24 mouse cellular contexts compared by ENCODE assay signal in genomic region chr8:112652657-112653056, GRCm38 (mm10).
A peak's percentile ranks its signal among the peaks of the same experiment; 100 is the strongest.
DNase-seq lines count a peak whose midpoint lies in the region; ATAC-seq and TF ChIP-seq lines count a peak whose summit lies in the region.
"Had no signal": no experiment of that assay in that cellular context is flagged by ENCODE, and none has a peak within 500 bp of the region (broad histone marks: within the 10 kb centered on the region; RNA-seq: fewer than 3 reads in every experiment).

No protein-coding gene starts in this region.

- H3K4me3 ChIP-seq in layer of hippocampus, adult 2 months: no peak overlapping the region
- H3K4me3 ChIP-seq: forebrain, embryonic 13.5 days; liver, embryonic 12.5 days; megakaryocyte, embryonic 14.5 days; midbrain, embryonic 12.5 days had no signal

- ATAC-seq in cerebellum, adult (ENCODE audit: insufficient number of reproducible peaks, low FRiP score, low TSS enrichment): peak; percentile 93
- ATAC-seq: forebrain, embryonic 13.5 days; inflammation-experienced regulatory T-cells, adult 6 months; liver, embryonic 12.5 days; liver, postnatal 0 days had no signal

- DNase-seq in adrenal gland, adult 2 months: peak; percentile 1
- DNase-seq in adrenal gland, adult 8-10 months: no peak
- DNase-seq in cerebellum, adult 8-10 months: peak; percentile 90
- DNase-seq in cerebellum, postnatal 25 days: peak; percentile 89 to 92
- no peak for DNase-seq in layer of hippocampus, adult 2 months (ENCODE audit: low spot score in 2 of 2)
- DNase-seq in thymus, postnatal 25 days: no peak
- DNase-seq: adrenal gland, postnatal 25 days; gastrocnemius, postnatal 25 days; heart, adult 18-20 months; heart, postnatal 4 days; kidney, adult 11 months; kidney, postnatal 14 days; liver, postnatal 0 days; lung, postnatal 4 days; right cerebral cortex, postnatal 4 days; thymus, adult 2 months; thymus, postnatal 4 days had no signal

- no peak for TF ChIP-seq CTCF in layer of hippocampus, adult 2 months (conservative IDR thresholded peaks at IDR 0.05)

- no peak overlapping the region for H3K27ac ChIP-seq in layer of hippocampus, adult 2 months
- H3K27ac ChIP-seq: forebrain, embryonic 13.5 days; hindbrain, embryonic 14.5 days; liver, embryonic 12.5 days; midbrain, embryonic 12.5 days had no signal

Comparison
In these comparisons a context has a peak if more than half of its experiments do, and no peak if none do; other contexts are left out.
1. DNase-seq: peak in adrenal gland, adult 2 months (single experiment), cerebellum, adult 8-10 months (single experiment) and cerebellum, postnatal 25 days (2 of 2); none in adrenal gland, adult 8-10 months (single experiment), layer of hippocampus, adult 2 months (0 of 2) and thymus, postnatal 25 days (single experiment).